Mouse (Mus musculus): ENCODE results near the gene Gpx1.

DNA sequence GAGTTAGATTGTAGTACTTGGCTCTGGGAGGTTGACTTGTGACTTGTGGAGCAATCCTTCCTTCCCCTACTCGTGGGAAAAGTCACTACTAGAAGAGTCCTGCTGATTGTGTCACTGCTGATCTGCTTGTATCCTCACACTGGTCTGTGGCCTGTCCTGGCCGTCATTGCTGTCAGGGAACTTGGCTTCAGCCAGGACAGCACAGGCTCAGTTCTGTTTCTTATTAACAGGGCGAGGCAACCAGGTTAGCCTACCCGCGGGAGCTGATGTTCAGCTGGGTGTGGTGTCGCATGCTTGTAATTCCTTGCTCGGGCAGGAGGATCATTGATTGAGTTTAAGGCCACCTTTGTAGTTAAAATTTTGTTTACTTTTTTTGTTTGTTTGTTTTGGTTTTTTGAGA is 46.3 kb downstream of the Gpx1 start:
- no peak for TF ChIP-seq CTCF (IDR thresholded peaks at IDR 0.05; ENCODE audit: low read depth)
- TF ChIP-seq EP300 (optimal IDR thresholded peaks at IDR 0.05), result no peak
